Mouse (Mus musculus): Measurements from ENCODE around the gene Etfdh.

GRCm38 (mm10) chr3:79628561-79629415 lies 512 bp downstream of the Etfdh start, which contains the start of gene 4930579G24Rik:
- TF ChIP-seq CHD2 (IDR thresholded peaks at IDR 0.05; ENCODE audit: low read depth, low read length), result peak; percentile 39
- no peak for TF ChIP-seq ZC3H11A (IDR thresholded peaks at IDR 0.05; ENCODE audit: borderline replicate concordance, low read depth, low read length)
- no peak for TF ChIP-seq ZNF384 (IDR thresholded peaks at IDR 0.05; ENCODE audit: low read depth, low read length)
- peak; percentile 97 for TF ChIP-seq HCFC1 (IDR thresholded peaks at IDR 0.05; ENCODE audit: borderline replicate concordance, insufficient read depth, low read length)
- TF ChIP-seq MAFK (IDR thresholded peaks at IDR 0.05; ENCODE audit: insufficient read depth, low read depth, low read length), result no peak
